Mouse (Mus musculus): ENCODE measurements around the gene Bst2.

- TF ChIP-seq POLR2A (IDR thresholded peaks at IDR 0.05; ENCODE audit: borderline replicate concordance, insufficient read depth, low read length) (no peak), CTCF (IDR thresholded peaks at IDR 0.05; ENCODE audit: borderline replicate concordance, insufficient read depth, low read depth, low read length) (no peak)
Observed at GRCm38 (mm10) chr8:71497881-71498501, 39.3 kb downstream of the Bst2 start.
